Mouse (Mus musculus): ENCODE results near the gene Vmn1r173.
"Not testable (repeated sequence)": the region's sequence is repeated elsewhere in the genome, so short reads cannot be mapped to it uniquely, and the experiment has no call there.

Vmn1r173 gene

DNA sequence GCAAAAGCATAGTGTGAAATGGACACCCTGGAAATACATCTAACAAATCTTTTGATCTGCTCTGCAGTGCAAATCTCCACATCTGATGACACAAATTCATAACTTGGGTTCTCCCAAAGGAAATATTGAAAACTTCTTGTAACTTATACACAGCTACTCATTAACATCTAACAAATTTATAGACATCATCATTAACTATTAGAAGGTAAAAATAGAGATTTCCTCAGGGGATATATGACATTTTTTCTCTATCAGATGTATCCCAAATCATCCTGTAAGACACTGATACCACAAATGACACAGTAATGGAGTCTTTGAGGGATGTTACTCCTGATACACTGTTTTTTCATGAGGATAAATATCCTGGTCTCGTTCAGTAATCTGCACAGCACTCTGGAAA is at the start of gene Vmn1r173:
Gene Vmn1r173, plus strand, starts transcription at position 301 of the 400 bp plus-strand sequence.
- not testable (repeated sequence) for ATAC-seq (ENCODE audit: low TSS enrichment)

DNA sequence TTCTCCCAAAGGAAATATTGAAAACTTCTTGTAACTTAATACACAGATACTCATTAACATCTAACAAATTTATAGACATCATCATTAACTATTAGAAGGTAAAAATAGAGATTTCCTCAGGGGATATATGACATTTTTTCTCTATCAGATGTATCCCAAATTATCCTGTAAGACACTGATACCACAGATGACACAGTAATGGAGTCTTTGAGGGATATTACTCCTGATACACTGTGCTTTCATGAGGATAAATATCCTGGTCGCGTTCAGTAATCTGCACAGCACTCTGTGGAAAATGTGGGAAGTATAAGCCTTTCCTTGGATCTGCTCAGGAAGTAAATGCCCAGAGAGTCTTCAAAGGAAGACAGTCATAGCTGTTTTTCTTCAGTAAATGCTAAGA is 42.5 kb upstream of the Vmn1r173 start, which contains the start of gene Vmn1r172:
Gene Vmn1r172, plus strand, starts transcription at position 301 of the 400 bp plus-strand sequence.
- no peak for ATAC-seq (ENCODE audit: low TSS enrichment)

DNA sequence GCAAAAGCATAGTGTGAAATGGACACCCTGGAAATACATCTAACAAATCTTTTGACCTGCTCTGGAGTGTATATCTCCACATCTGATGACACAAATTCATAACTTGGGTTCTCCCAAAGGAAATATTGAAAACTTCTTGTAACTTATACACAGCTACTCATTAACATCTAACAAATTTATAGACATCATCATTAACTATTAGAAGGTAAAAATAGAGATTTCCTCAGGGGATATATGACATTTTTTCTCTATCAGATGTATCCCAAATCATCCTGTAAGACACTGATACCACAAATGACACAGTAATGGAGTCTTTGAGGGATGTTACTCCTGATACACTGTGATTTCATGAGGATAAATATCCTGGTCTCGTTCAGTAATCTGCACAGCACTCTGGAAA is 51.5 kb downstream of the Vmn1r173 start, which contains the start of gene Vmn1r174:
Gene Vmn1r174, plus strand, starts transcription at position 301 of the 400 bp plus-strand sequence.
- not testable (repeated sequence) for ATAC-seq (ENCODE audit: low TSS enrichment)
